ENCODE assay signal across 16 mouse cellular contexts in the genomic region with DNA sequence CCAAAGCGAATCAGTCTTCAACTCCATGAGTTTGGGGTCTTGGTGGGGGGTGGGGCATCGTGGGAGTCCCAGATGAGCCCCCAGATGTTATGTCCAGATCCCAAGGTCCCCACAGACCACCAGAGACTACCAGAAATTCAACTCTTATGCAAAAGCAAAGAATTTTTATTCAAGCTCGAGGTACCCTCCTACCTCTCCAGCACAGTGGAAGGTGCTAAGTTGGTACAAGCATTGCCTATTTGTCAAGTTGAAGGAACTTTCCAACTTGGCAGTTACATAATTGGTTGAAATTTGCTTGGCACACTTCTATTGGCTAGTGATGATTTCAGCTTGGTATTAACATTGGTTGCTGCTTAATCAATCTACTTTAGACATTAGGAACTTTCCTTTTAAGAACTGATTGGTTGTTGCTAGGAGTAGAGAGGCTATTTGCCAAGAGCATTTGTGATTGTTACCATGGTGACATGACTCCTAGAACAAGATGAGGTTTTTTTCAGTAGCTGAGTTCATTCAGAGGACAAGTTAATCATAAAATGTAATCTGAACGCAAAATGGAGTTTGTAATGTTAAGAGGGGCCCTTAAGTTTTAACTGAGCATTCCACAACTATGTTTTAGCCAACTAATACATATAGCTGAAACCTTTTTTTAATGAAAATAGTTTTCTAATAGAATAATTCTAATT. TPM values are rescaled to one million over a fixed set of nuclear protein-coding genes. Genes with fewer than 3 reads are reported as not detected.
DNase-seq lines count a peak whose midpoint lies in the region; ATAC-seq and TF ChIP-seq lines count a peak whose summit lies in the region.
"Had no signal": no experiment of that assay in that cellular context is flagged by ENCODE, and none has a peak within 500 bp of the region (broad histone marks: within the 10 kb centered on the region; RNA-seq: fewer than 3 reads in every experiment).

No protein-coding gene starts in this region.

- H3K27ac ChIP-seq in heart, embryonic 10.5 days = no peak overlapping the region
- no peak overlapping the region for H3K27ac ChIP-seq in liver, adult 2 months (replicated peaks; ENCODE audit: insufficient read depth, low read depth, low read length)
- H3K27ac ChIP-seq in liver, embryonic 12.5 days = no peak overlapping the region
- H3K27ac ChIP-seq in MEL (ENCODE audit: control insufficient read depth, low read depth, low read length) = no peak overlapping the region
- H3K27ac ChIP-seq in intestine, embryonic 15.5 days = no peak overlapping the region

- no peak for TF ChIP-seq EP300 in MEL (IDR thresholded peaks at IDR 0.05; ENCODE audit: low read depth in 1 of 2, low read length in 2 of 2)

- no peak overlapping the region for H3K4me2 ChIP-seq in liver, embryonic 12.5 days
- no peak overlapping the region for H3K4me2 ChIP-seq in intestine, embryonic 15.5 days (replicated peaks)
- H3K4me2 ChIP-seq: heart, embryonic 12.5 days; liver, embryonic 11.5 days; midbrain, embryonic 11.5 days had no signal

- no peak overlapping the region for H3K4me3 ChIP-seq in heart, embryonic 10.5 days
- H3K4me3 ChIP-seq in liver, adult 2 months (ENCODE audit: insufficient read depth, low read depth, low read length) = no peak overlapping the region
- H3K4me3 ChIP-seq in liver, embryonic 12.5 days = no peak overlapping the region
- no peak overlapping the region for H3K4me3 ChIP-seq in MEL (ENCODE audit: control insufficient read depth in 1 of 2, insufficient read depth in 1 of 2, low read depth in 2 of 2, low read length in 2 of 2)
- H3K4me3 ChIP-seq in intestine, embryonic 15.5 days (replicated peaks) = no peak overlapping the region
- H3K4me3 ChIP-seq: heart, embryonic 12.5 days had no signal

- peak; percentile 31 for DNase-seq in heart, adult 11 months
- DNase-seq in heart, embryonic 10.5 days (ENCODE audit: low spot score) = no peak
- peak; percentile 28 for DNase-seq in liver, adult 2 months (ENCODE audit: extremely low read depth, low read depth, low spot score)
- peak; percentile 49 for DNase-seq in MEL (ENCODE audit: low read depth, low spot score)
- DNase-seq in left cerebral cortex, postnatal 14 days (ENCODE audit: low spot score in 2 of 2) = no peak
- no peak for DNase-seq in heart, postnatal 25 days (ENCODE audit: low spot score)
- DNase-seq: adrenal gland, postnatal 14 days; cerebellum, adult 2 months; heart, postnatal 36 days; lung, postnatal 4 days had no signal

- TF ChIP-seq POLR2A in liver, adult 2 months (IDR thresholded peaks at IDR 0.05; ENCODE audit: extremely low read depth, insufficient read depth, low read length) = no peak
- no peak for TF ChIP-seq POLR2A in MEL (IDR thresholded peaks at IDR 0.05; ENCODE audit: control insufficient read depth in 1 of 2, insufficient read depth in 1 of 2, low read depth in 1 of 2, low read length in 2 of 2, poor library complexity in 1 of 2)

- H3K9ac ChIP-seq in liver, adult 2 months (ENCODE audit: low read depth, low read length) = no peak overlapping the region
- no peak overlapping the region for H3K9ac ChIP-seq in liver, embryonic 12.5 days
- no peak overlapping the region for H3K9ac ChIP-seq in MEL (ENCODE audit: control insufficient read depth, low read depth, low read length, poor library complexity, severe bottlenecking)
- no peak overlapping the region for H3K9ac ChIP-seq in intestine, embryonic 15.5 days
- H3K9ac ChIP-seq: heart, embryonic 12.5 days had no signal

- H3K79me2 ChIP-seq in liver, adult 2 months (ENCODE audit: control insufficient read depth, insufficient read depth, low read length) = no peaks in the 10 kb centered on the region
- H3K79me2 ChIP-seq in MEL (ENCODE audit: control insufficient read depth, insufficient read depth, low read length, poor library complexity) = no peaks in the 10 kb centered on the region

- no peak for ATAC-seq in liver, embryonic 12.5 days
- ATAC-seq in intestine, embryonic 15.5 days = peak; percentile 55
- ATAC-seq: hindbrain, embryonic 16.5 days had no signal

- WGBS in heart, embryonic 10.5 days = 62% methylated on average over 4 of the region's 4 CpGs
- WGBS in liver, adult 2 months = 39% methylated on average over 4 of the region's 4 CpGs
- 44% methylated on average over 4 of the region's 4 CpGs for whole genome bisulfite sequencing in liver, embryonic 12.5 days (ENCODE audit: insufficient replicate concordance)
- WGBS in intestine, embryonic 15.5 days = 64% methylated on average over 4 of the region's 4 CpGs

- H3K9me3 ChIP-seq in heart, embryonic 10.5 days = no peaks in the 10 kb centered on the region
- H3K9me3 ChIP-seq in liver, embryonic 12.5 days (replicated peaks) = no peaks in the 10 kb centered on the region
- H3K9me3 ChIP-seq in MEL (replicated peaks; ENCODE audit: insufficient read depth, low read length) = no peaks in the 10 kb centered on the region
- H3K9me3 ChIP-seq in intestine, embryonic 15.5 days = no peaks in the 10 kb centered on the region
- H3K9me3 ChIP-seq: heart, embryonic 12.5 days had no signal

- H3K27me3 ChIP-seq in heart, embryonic 10.5 days (ENCODE audit: insufficient read depth, poor library complexity, severe bottlenecking) = no peaks in the 10 kb centered on the region
- no peaks in the 10 kb centered on the region for H3K27me3 ChIP-seq in liver, adult 2 months (ENCODE audit: control insufficient read depth, insufficient read depth, low read length)
- H3K27me3 ChIP-seq in liver, embryonic 12.5 days (replicated peaks) = no peaks in the 10 kb centered on the region
- H3K27me3 ChIP-seq in MEL (ENCODE audit: control insufficient read depth in 1 of 2, insufficient read depth in 2 of 2, low read length in 2 of 2) = no peaks in the 10 kb centered on the region
- no peaks in the 10 kb centered on the region for H3K27me3 ChIP-seq in intestine, embryonic 15.5 days (replicated peaks)
- H3K27me3 ChIP-seq: heart, embryonic 12.5 days had no signal

- H3K4me1 ChIP-seq in heart, embryonic 10.5 days = no peaks in the 10 kb centered on the region
- H3K4me1 ChIP-seq in liver, adult 2 months (ENCODE audit: control insufficient read depth, insufficient read depth, low read length) = no peaks in the 10 kb centered on the region
- no peaks in the 10 kb centered on the region for H3K4me1 ChIP-seq in liver, embryonic 12.5 days
- no peaks in the 10 kb centered on the region; a peak in 1 of 4 replicates for H3K4me1 ChIP-seq in MEL (ENCODE audit: control insufficient read depth in 1 of 2, insufficient read depth in 2 of 2, low read length in 2 of 2)
- no peaks in the 10 kb centered on the region for H3K4me1 ChIP-seq in intestine, embryonic 15.5 days (replicated peaks)
- H3K4me1 ChIP-seq: heart, embryonic 12.5 days had no signal

- TF ChIP-seq RAD21 in MEL (IDR thresholded peaks at IDR 0.05; ENCODE audit: low read depth, low read length) = no peak

- no peaks in the 10 kb centered on the region for H3K36me3 ChIP-seq in heart, embryonic 10.5 days
- H3K36me3 ChIP-seq in liver, adult 2 months (ENCODE audit: control insufficient read depth, insufficient read depth, low read length) = no peaks in the 10 kb centered on the region
- H3K36me3 ChIP-seq in liver, embryonic 12.5 days = no peaks in the 10 kb centered on the region
- H3K36me3 ChIP-seq in MEL (ENCODE audit: control insufficient read depth in 1 of 2, insufficient read depth in 2 of 2, low read length in 2 of 2) = no peaks in the 10 kb centered on the region; a peak in 1 of 4 replicates
- no peaks in the 10 kb centered on the region for H3K36me3 ChIP-seq in intestine, embryonic 15.5 days
- H3K36me3 ChIP-seq: heart, embryonic 12.5 days had no signal

- intact Hi-C loops in left cerebral cortex, postnatal 14 days (cut with DNase I) = no loop called here
- intact Hi-C loops in heart, postnatal 25 days (cut with DNase I) = no loop called here

- no peak for TF ChIP-seq CTCF in liver, adult 2 months (IDR thresholded peaks at IDR 0.05; ENCODE audit: low read depth, low read length)
- no peak for TF ChIP-seq CTCF in MEL (IDR thresholded peaks at IDR 0.05 in 2 of 3, conservative IDR thresholded peaks at IDR 0.05 in 1 of 3; ENCODE audit: control insufficient read depth in 1 of 3, insufficient read depth in 1 of 3, low read depth in 2 of 3, low read length in 3 of 3, poor library complexity in 1 of 3, severe bottlenecking in 1 of 3)

TF ChIP-seq in MEL, 35 proteins besides CTCF, POLR2A, EP300 and RAD21:
- TF ChIP-seq GATA1 (IDR thresholded peaks at IDR 0.05; ENCODE audit: low read depth, low read length) (peak; percentile 49), USF1 (IDR thresholded peaks at IDR 0.05; ENCODE audit: low read depth, low read length) (no peak)
TF ChIP-seq in MEL: peak in this region for 1.

RNA-seq across cellular contexts. Expression of a gene that starts 14.2 kb away (rescaled TPM):
- polyA plus RNA-seq in heart, embryonic 10.5 days (2016; fragmentation: Nextera tagmentation; extraction: Ambion mirVana) = 49.0 and 65.8 TPM in 2 replicates
- 18.0 and 19.4 TPM in 2 replicates for total RNA-seq in liver, adult 2 months (2014; rRNA removed)
- polyA plus RNA-seq in liver, adult 2 months (2012; rRNA removed) = 18.8 and 19.3 TPM in 2 replicates
- polyA plus RNA-seq in liver, embryonic 12.5 days (2016; fragmentation: Nextera tagmentation; extraction: Ambion mirVana) = 62.8 and 66.6 TPM in 2 replicates
- 171 and 195 TPM in 2 replicates for total RNA-seq in MEL (2012; rRNA removed)
- 100 to 1,000 TPM; 193 to 279 TPM for polyA plus RNA-seq in MEL (2012; ENCODE audit: insufficient read depth in 1 of 2, insufficient read length in 2 of 2, low read depth in 1 of 2, low replicate concordance in 2 of 2, missing spikeins in 1 of 2)
- 60.8 and 69.4 TPM in 2 replicates for polyA plus RNA-seq in intestine, embryonic 15.5 days (2015; fragmentation: Nextera tagmentation; extraction: Ambion mirVana)
- 10 to 100 TPM; 37.1 to 38.3 TPM for total RNA-seq in left cerebral cortex, postnatal 14 days (2021)
- 10 to 100 TPM; 17.1 to 18.9 TPM for total RNA-seq in heart, postnatal 25 days (2021)

Comparison
In these comparisons a context has a peak if more than half of its experiments do, and no peak if none do; other contexts are left out.
1. DNase-seq: peak in heart, adult 11 months (single experiment), liver, adult 2 months (single experiment) and MEL (single experiment); none in heart, embryonic 10.5 days (single experiment), left cerebral cortex, postnatal 14 days (0 of 2) and heart, postnatal 25 days (single experiment).